Mouse (Mus musculus) bone marrow, adult 2 months (tissue): Measurements from ENCODE around the gene Pkd1.

Source experiments
- CTCF ChIP-seq: fragments of 200-500 bp; IDR thresholded peaks from 2 replicates; pipeline ENCODE4 v1.5.1; 2011; ENCODE audit warnings: low read length, control low read depth; ENCODE audit not compliant: control insufficient read depth, insufficient read depth
- POLR2A ChIP-seq: fragments of 200-500 bp; IDR thresholded peaks from 2 replicates; pipeline ENCODE4 v1.6.1; 2011; ENCODE audit warnings: low read depth, mild to moderate bottlenecking, control low read depth, low read length, borderline replicate concordance; ENCODE audit not compliant: control insufficient read depth

DNA sequence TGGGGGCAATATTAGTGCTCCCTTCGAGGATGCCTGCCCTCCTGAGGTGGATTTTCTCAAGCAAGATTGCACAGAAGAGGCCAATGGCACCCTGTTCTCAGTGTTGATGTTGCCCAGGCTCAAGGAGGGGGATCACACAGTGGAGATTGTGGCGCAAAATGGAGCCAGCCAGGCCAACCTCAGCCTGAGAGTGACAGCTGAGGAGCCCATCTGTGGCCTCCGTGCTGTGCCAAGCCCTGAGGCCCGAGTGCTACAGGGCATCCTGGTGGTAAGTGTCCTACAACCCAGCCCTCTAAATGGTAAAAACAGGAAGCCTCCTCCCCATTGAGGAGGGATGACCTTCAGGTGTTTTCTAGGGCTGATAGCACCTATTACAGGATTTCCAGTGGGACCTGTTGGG lies 20.2 kb downstream of the Pkd1 start:
- TF ChIP-seq CTCF = no peak
- no peak for TF ChIP-seq POLR2A
